Mouse (Mus musculus) olfactory bulb, adult 2 months (tissue): ENCODE measurements around the gene Rgr. TPM values are rescaled to one million over a fixed set of nuclear protein-coding genes. Genes with fewer than 3 reads are reported as not detected.
A peak's percentile ranks its signal among the peaks of the same experiment; 100 is the strongest.

ENCODE experiments used
- H3K27ac ChIP-seq: fragments of 200-500 bp; 2 replicates; pipeline ENCODE4 v1.5.1; 2012; ENCODE audit warnings: low read depth, low read length; ENCODE audit not compliant: insufficient read depth
- H3K4me1 ChIP-seq: fragments of 200-500 bp; 2 replicates; pipeline ENCODE4 v1.6.1; 2012; ENCODE audit warnings: low read length; ENCODE audit not compliant: control insufficient read depth, insufficient read depth
- H3K4me3 ChIP-seq: fragments of 200-500 bp; 2 replicates; pipeline ENCODE4 v1.5.1; 2012; ENCODE audit warnings: mild to moderate bottlenecking, low read depth, low read length, moderate library complexity; ENCODE audit not compliant: insufficient read depth
- CTCF ChIP-seq: fragments of 200-500 bp; IDR thresholded peaks from 2 replicates; pipeline ENCODE4 v1.5.1; 2012; ENCODE audit warnings: low read depth, mild to moderate bottlenecking, low read length, moderate library complexity; ENCODE audit not compliant: insufficient read depth
- POLR2A ChIP-seq: fragments of 200-500 bp; IDR thresholded peaks from 2 replicates; pipeline ENCODE4 v1.6.1; 2012; ENCODE audit warnings: mild to moderate bottlenecking, low read depth, low read length, moderate library complexity; ENCODE audit not compliant: insufficient read depth
- WGBS: fragments of 180-500 bp; shearing (Covaris S2); methylation state at CpG from one replicate; pipeline ENCODE4 v1.1.7; 2018; 5-methylcytosine and 5-hydroxymethylcytosine counted together
- polyA plus RNA-seq: library from polyadenylated mRNA; stranded (reverse); fragments of >200 nt; gene quantifications from 2 replicates; pipeline ENCODE4 v1.2.4, GENCODE M21; 2012; ENCODE audit warnings: low replicate concordance; ENCODE audit not compliant: missing spikeins, insufficient read depth, insufficient read length

Rgr gene
- not detected in 2 replicates for polyA plus RNA-seq

- no peak for TF ChIP-seq CTCF
- no peak for TF ChIP-seq POLR2A
- H3K4me1 ChIP-seq = no peaks in the 10 kb centered on the region
- WGBS = 46% methylated on average over 1 of the region's 1 CpGs
- no peak within 1 kb of the TSS for H3K27ac ChIP-seq
- H3K4me3 ChIP-seq = no peak within 1 kb of the TSS
Measured at GRCm38 (mm10) chr14:37048914-37049410, at the start of gene Rgr. Rgr (minus strand) TSS chr14:37048964.

GRCm38 (mm10) chr14:37097956-37098530, 49.3 kb upstream of the Rgr start, which contains the start of gene Cdhr1:
Cdhr1 (minus strand) TSS chr14:37098347.
- no peak within 1 kb of the TSS for H3K27ac ChIP-seq
- H3K4me1 ChIP-seq = peaks cover 9% of the 10 kb centered on the region
- under 1% methylated on average over 30 of the region's 30 CpGs for WGBS
- no peak for TF ChIP-seq POLR2A
- no peak for TF ChIP-seq CTCF
- H3K4me3 ChIP-seq = peak within 1 kb of the TSS; percentile 43

GRCm38 (mm10) chr14:37095556-37095955, 46.8 kb upstream of the Rgr start:
- 83% methylated on average over 4 of the region's 4 CpGs for WGBS
- Histone ChIP-seq H3K4me1 (peaks cover 9% of the 10 kb centered on the region), H3K27ac (no peak overlapping the region), H3K4me3 (no peak overlapping the region)
- TF ChIP-seq CTCF (no peak), POLR2A (no peak)

- WGBS = 77% methylated on average over 6 of the region's 6 CpGs
- Histone ChIP-seq H3K27ac (no peak overlapping the region), H3K4me3 (no peak overlapping the region), H3K4me1 (peaks cover 9% of the 10 kb centered on the region)
- no peak for TF ChIP-seq POLR2A
- TF ChIP-seq CTCF = no peak
Measured at GRCm38 (mm10) chr14:37094436-37094835, 45.7 kb upstream of the Rgr start.

GRCm38 (mm10) chr14:37083755-37084154, 35.0 kb upstream of the Rgr start:
- 13% methylated on average over 4 of the region's 4 CpGs for WGBS
- Histone ChIP-seq H3K27ac (no peak overlapping the region), H3K4me3 (no peak overlapping the region), H3K4me1 (no peaks in the 10 kb centered on the region)
- TF ChIP-seq CTCF (no peak), POLR2A (no peak)

- no peak for TF ChIP-seq POLR2A
- TF ChIP-seq CTCF = no peak
- 89% methylated on average over 1 of the region's 1 CpGs for WGBS
- no peaks in the 10 kb centered on the region for H3K4me1 ChIP-seq
- no peak overlapping the region for H3K4me3 ChIP-seq
- H3K27ac ChIP-seq = no peak overlapping the region
Measured at GRCm38 (mm10) chr14:37080724-37081123, 32.0 kb upstream of the Rgr start.

GRCm38 (mm10) chr14:37068516-37068915, 19.8 kb upstream of the Rgr start:
- H3K27ac ChIP-seq = no peak overlapping the region
- WGBS = 24% methylated on average over 9 of the region's 9 CpGs
- H3K4me1 ChIP-seq = no peaks in the 10 kb centered on the region
- no peak for TF ChIP-seq CTCF
- TF ChIP-seq POLR2A = no peak
- no peak overlapping the region for H3K4me3 ChIP-seq

GRCm38 (mm10) chr14:37067629-37068028, 18.9 kb upstream of the Rgr start, which contains the start of gene Lrit2:
Lrit2 (plus strand) TSS chr14:37067929.
- no peaks in the 10 kb centered on the region for H3K4me1 ChIP-seq
- WGBS = 80% methylated on average over 5 of the region's 5 CpGs
- no peak within 1 kb of the TSS for H3K27ac ChIP-seq
- no peak for TF ChIP-seq CTCF
- no peak for TF ChIP-seq POLR2A
- no peak within 1 kb of the TSS for H3K4me3 ChIP-seq

GRCm38 (mm10) chr14:37066636-37067035, 17.9 kb upstream of the Rgr start:
- 59% methylated on average over 2 of the region's 2 CpGs for WGBS
- Histone ChIP-seq H3K27ac (no peak overlapping the region), H3K4me3 (no peak overlapping the region), H3K4me1 (no peaks in the 10 kb centered on the region)
- TF ChIP-seq POLR2A (no peak), CTCF (no peak)

- no peak for TF ChIP-seq POLR2A
- no peak for TF ChIP-seq CTCF
- WGBS = 45% methylated on average over 2 of the region's 2 CpGs
- Histone ChIP-seq H3K4me3 (no peak overlapping the region), H3K27ac (no peak overlapping the region), H3K4me1 (no peaks in the 10 kb centered on the region)
Measured at GRCm38 (mm10) chr14:37064849-37065248, 16.1 kb upstream of the Rgr start.
